ENCODE assay signal across 22 mouse cellular contexts in the genomic region with DNA sequence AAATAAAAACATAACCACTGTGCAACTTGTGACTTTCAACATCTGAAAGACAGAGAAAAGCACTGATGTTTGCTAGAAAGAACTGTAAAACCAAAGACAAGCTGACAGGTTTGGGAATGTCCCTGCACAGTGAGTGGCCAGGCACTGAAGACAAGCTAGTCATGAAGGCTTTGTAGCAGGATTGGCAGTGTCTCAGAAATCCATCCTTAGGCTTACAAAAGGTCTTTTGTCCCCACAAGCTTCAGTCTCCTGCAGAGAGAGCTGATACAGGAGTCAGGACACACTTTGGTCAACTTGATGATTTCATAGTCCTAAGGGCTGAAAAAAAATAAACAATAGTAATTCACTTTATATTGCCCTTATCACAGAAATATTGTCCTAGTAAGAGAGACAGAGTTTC.
A peak's percentile ranks its signal among the peaks of the same experiment; 100 is the strongest.
DNase-seq lines count a peak whose midpoint lies in the region; ATAC-seq and TF ChIP-seq lines count a peak whose summit lies in the region.
"Had no signal": no experiment of that assay in that cellular context is flagged by ENCODE, and none has a peak within 500 bp of the region (broad histone marks: within the 10 kb centered on the region; RNA-seq: fewer than 3 reads in every experiment).

No protein-coding gene starts in this region.

- no peak for TF ChIP-seq CTCF in hindbrain, postnatal 0 days (IDR thresholded peaks at IDR 0.05; ENCODE audit: low read depth)

- no peaks in the 10 kb centered on the region for H3K36me3 ChIP-seq in hindbrain, postnatal 0 days (ENCODE audit: insufficient read depth, low read length)
- no peaks in the 10 kb centered on the region for H3K36me3 ChIP-seq in hindbrain, embryonic 16.5 days (ENCODE audit: control insufficient read depth, insufficient read depth, low read length)
- H3K36me3 ChIP-seq: embryonic facial prominence, embryonic 10.5 days; embryonic facial prominence, embryonic 12.5 days had no signal

- no peak overlapping the region for H3K27ac ChIP-seq in hindbrain, postnatal 0 days
- H3K27ac ChIP-seq in hindbrain, embryonic 16.5 days (ENCODE audit: low read depth, low read length) = no peak overlapping the region
- H3K27ac ChIP-seq: embryonic facial prominence, embryonic 10.5 days; embryonic facial prominence, embryonic 12.5 days; forebrain, embryonic 13.5 days had no signal

- 0 out of 2 replicates have a peak, but pooled peaks have one; percentile 43 for ATAC-seq in hindbrain, postnatal 0 days
- no peak for ATAC-seq in hindbrain, embryonic 16.5 days
- ATAC-seq: activated CD4-positive, CD25-positive, alpha-beta regulatory T cell, adult 4 months; forebrain, embryonic 13.5 days; forebrain, postnatal 0 days; Patski had no signal

- H3K9me3 ChIP-seq in hindbrain, postnatal 0 days (ENCODE audit: low read length) = no peaks in the 10 kb centered on the region
- peaks cover 1% of the 10 kb centered on the region; the same call in 1 of the 2 replicates for H3K9me3 ChIP-seq in hindbrain, embryonic 16.5 days (ENCODE audit: control insufficient read depth, low read length)
- H3K9me3 ChIP-seq: embryonic facial prominence, embryonic 12.5 days had no signal

- no peaks in the 10 kb centered on the region for H3K27me3 ChIP-seq in hindbrain, postnatal 0 days (ENCODE audit: insufficient read depth, low read length)
- H3K27me3 ChIP-seq in hindbrain, embryonic 16.5 days (replicated peaks; ENCODE audit: control insufficient read depth, insufficient read depth, low read length) = no peaks in the 10 kb centered on the region
- H3K27me3 ChIP-seq: embryonic facial prominence, embryonic 12.5 days; forebrain, embryonic 13.5 days; Patski had no signal

- no peak overlapping the region for H3K4me3 ChIP-seq in hindbrain, postnatal 0 days (ENCODE audit: low read length)
- no peak overlapping the region for H3K4me3 ChIP-seq in hindbrain, embryonic 16.5 days (ENCODE audit: low read length)
- H3K4me3 ChIP-seq: embryonic facial prominence, embryonic 10.5 days; embryonic facial prominence, embryonic 12.5 days; forebrain, embryonic 13.5 days had no signal

- DNase-seq in embryo, embryonic 10.5 days (ENCODE audit: low spot score) = peak; percentile 25
- no peak for DNase-seq in embryo, embryonic 9.5 days (ENCODE audit: extremely low spot score)
- peak; percentile 34 for DNase-seq in hindbrain, postnatal 0 days (ENCODE audit: low spot score)
- peak; percentile 81 for DNase-seq in Muller cell, postnatal 12 days (ENCODE audit: inconsistent ontology term)
- DNase-seq in brain, adult 2 months (ENCODE audit: low read depth, low spot score) = peak; percentile 24
- DNase-seq in ovary, postnatal 14 days (ENCODE audit: low spot score) = no peak
- no peak for DNase-seq in left cerebral cortex, adult 8-10 months (ENCODE audit: low spot score in 2 of 2)
- DNase-seq: adrenal gland, adult 8-10 months; adrenal gland, postnatal 14 days; adrenal gland, postnatal 36 days; cerebellum, adult 11-12 months; cerebellum, adult 2 months; cerebellum, adult 9-10 months; cerebellum, postnatal 10 days; cerebellum, postnatal 25 days; forebrain, postnatal 0 days had no signal

- H3K4me1 ChIP-seq in hindbrain, postnatal 0 days (ENCODE audit: insufficient read depth, low read length) = no peaks in the 10 kb centered on the region
- H3K4me1 ChIP-seq in hindbrain, embryonic 16.5 days (ENCODE audit: control insufficient read depth, insufficient read depth, low read depth, low read length) = no peaks in the 10 kb centered on the region
- H3K4me1 ChIP-seq: embryonic facial prominence, embryonic 10.5 days; embryonic facial prominence, embryonic 12.5 days had no signal

- no peak overlapping the region for H3K4me2 ChIP-seq in hindbrain, postnatal 0 days (ENCODE audit: low read depth, low read length)
- no peak overlapping the region for H3K4me2 ChIP-seq in hindbrain, embryonic 16.5 days (ENCODE audit: low read length)
- H3K4me2 ChIP-seq: embryonic facial prominence, embryonic 12.5 days; forebrain, embryonic 13.5 days had no signal

- H3K9ac ChIP-seq in hindbrain, postnatal 0 days (replicated peaks; ENCODE audit: low read length) = no peak overlapping the region
- H3K9ac ChIP-seq in hindbrain, embryonic 16.5 days (ENCODE audit: low read depth, low read length) = no peak overlapping the region
- H3K9ac ChIP-seq: embryonic facial prominence, embryonic 12.5 days; forebrain, embryonic 13.5 days; forebrain, postnatal 0 days had no signal

Comparison
In these comparisons a context has a peak if more than half of its experiments do, and no peak if none do; other contexts are left out.
1. DNase-seq: peak in embryo, embryonic 10.5 days (single experiment), hindbrain, postnatal 0 days (single experiment), Muller cell, postnatal 12 days (single experiment) and brain, adult 2 months (single experiment); none in embryo, embryonic 9.5 days (single experiment), ovary, postnatal 14 days (single experiment) and left cerebral cortex, adult 8-10 months (0 of 2).